ENCODE assay signal across 8 mouse cellular contexts in genomic region chr6:104492490-104493431, GRCm38 (mm10). TPM values are rescaled to one million over a fixed set of nuclear protein-coding genes. Genes with fewer than 3 reads are reported as not detected.
DNase-seq lines count a peak whose midpoint lies in the region; ATAC-seq lines count a peak whose summit lies in the region.

Cntn6 (plus strand) TSS chr6:104492790.

- H3K9me3 ChIP-seq in kidney, embryonic 15.5 days (replicated peaks), result no peaks in the 10 kb centered on the region
- H3K9me3 ChIP-seq in forebrain, embryonic 11.5 days (ENCODE audit: control insufficient read depth, low read length), result no peaks in the 10 kb centered on the region
- H3K9me3 ChIP-seq in neural tube, embryonic 11.5 days (ENCODE audit: control insufficient read depth, low read length), result no peaks in the 10 kb centered on the region

- peak within 1 kb of the TSS; percentile 24 for H3K4me3 ChIP-seq in kidney, embryonic 15.5 days (replicated peaks)
- H3K4me3 ChIP-seq in forebrain, embryonic 11.5 days (ENCODE audit: low read depth, low read length), result peak within 1 kb of the TSS; percentile 6; the same call in 1 of the 2 replicates
- no peak within 1 kb of the TSS for H3K4me3 ChIP-seq in neural tube, embryonic 11.5 days (ENCODE audit: low read depth, low read length)

- H3K4me1 ChIP-seq in kidney, embryonic 15.5 days, result no peaks in the 10 kb centered on the region
- no peaks in the 10 kb centered on the region for H3K4me1 ChIP-seq in forebrain, embryonic 11.5 days (replicated peaks; ENCODE audit: control insufficient read depth, insufficient read depth, low read length)
- peaks cover 2% of the 10 kb centered on the region; the same call in 1 of the 2 replicates for H3K4me1 ChIP-seq in neural tube, embryonic 11.5 days (ENCODE audit: control insufficient read depth, insufficient read depth, low read length)

- DNase-seq in kidney, postnatal 14 days, result no peak
- DNase-seq in forebrain, embryonic 11.5 days (ENCODE audit: low spot score), result peak; percentile 60
- peak; percentile 16 for DNase-seq in layer of hippocampus, adult 9-11 months
- peak; percentile 48 for DNase-seq in neural tube, embryonic 11.5 days (ENCODE audit: low spot score)
- no peak for DNase-seq in ovary, postnatal 10 days (ENCODE audit: low spot score)
- DNase-seq in adrenal gland, postnatal 10 days, result no peak

- H3K36me3 ChIP-seq in kidney, embryonic 15.5 days, result no peaks in the 10 kb centered on the region
- no peaks in the 10 kb centered on the region for H3K36me3 ChIP-seq in forebrain, embryonic 11.5 days (ENCODE audit: control insufficient read depth, insufficient read depth, low read length)
- H3K36me3 ChIP-seq in neural tube, embryonic 11.5 days (ENCODE audit: control insufficient read depth, insufficient read depth, low read length), result no peaks in the 10 kb centered on the region

- no peak within 1 kb of the TSS for H3K27ac ChIP-seq in kidney, embryonic 15.5 days
- peak within 1 kb of the TSS; percentile 18; the same call in 1 of the 2 replicates for H3K27ac ChIP-seq in forebrain, embryonic 11.5 days (ENCODE audit: low read depth, low read length)
- H3K27ac ChIP-seq in neural tube, embryonic 11.5 days (ENCODE audit: low read depth, low read length), result peak within 1 kb of the TSS; percentile 56; the same call in 1 of the 2 replicates

- no peak within 1 kb of the TSS for H3K9ac ChIP-seq in kidney, embryonic 15.5 days
- H3K9ac ChIP-seq in forebrain, embryonic 11.5 days (ENCODE audit: low read length), result peak within 1 kb of the TSS; percentile 37; the same call in 1 of the 2 replicates
- peak within 1 kb of the TSS; percentile 26 for H3K9ac ChIP-seq in neural tube, embryonic 11.5 days (ENCODE audit: low read length)

- no peaks in the 10 kb centered on the region for H3K27me3 ChIP-seq in kidney, embryonic 15.5 days
- H3K27me3 ChIP-seq in forebrain, embryonic 11.5 days (ENCODE audit: control insufficient read depth, insufficient read depth, low read length), result no peaks in the 10 kb centered on the region
- no peaks in the 10 kb centered on the region for H3K27me3 ChIP-seq in neural tube, embryonic 11.5 days (ENCODE audit: control insufficient read depth, insufficient read depth, low read length)

- H3K4me2 ChIP-seq in kidney, embryonic 15.5 days, result peak within 1 kb of the TSS; percentile 47
- peak within 1 kb of the TSS; percentile 42 for H3K4me2 ChIP-seq in forebrain, embryonic 11.5 days (ENCODE audit: low read depth, low read length, severe bottlenecking)
- peak within 1 kb of the TSS; percentile 25 for H3K4me2 ChIP-seq in neural tube, embryonic 11.5 days (ENCODE audit: low read depth)

- WGBS in kidney, embryonic 15.5 days, result 35% methylated on average over 11 of the region's 11 CpGs
- 13% methylated on average over 11 of the region's 11 CpGs for WGBS in forebrain, embryonic 11.5 days
- WGBS in neural tube, embryonic 11.5 days, result 34% methylated on average over 11 of the region's 11 CpGs

- peak; percentile 91 for ATAC-seq in kidney, embryonic 15.5 days (replicated peaks; ENCODE audit: low FRiP score)
- ATAC-seq in forebrain, embryonic 11.5 days (replicated peaks; ENCODE audit: low FRiP score), result peak; percentile 91
- peak; percentile 85 for ATAC-seq in neural tube, embryonic 11.5 days (ENCODE audit: insufficient read depth, low FRiP score, low TSS enrichment)
- no peak for ATAC-seq in erythroblast, adult 5-6 weeks (replicated peaks; ENCODE audit: low FRiP score, poor library complexity, severe bottlenecking)

RNA-seq across cellular contexts. Expression of gene Cntn6, which starts in this region (rescaled TPM):
- polyA plus RNA-seq in kidney, embryonic 15.5 days (2015; fragmentation: Nextera tagmentation; extraction: Ambion mirVana), result 2.4 and 3.2 TPM in 2 replicates
- polyA plus RNA-seq in forebrain, embryonic 11.5 days (2014; fragmentation: Nextera tagmentation; extraction: Ambion mirVana), result 2.1 and 2.5 TPM in 2 replicates
- polyA plus RNA-seq in neural tube, embryonic 11.5 days (2014; fragmentation: Nextera tagmentation; extraction: Ambion mirVana), result 1.0 and 1.5 TPM in 2 replicates
- total RNA-seq in erythroblast, adult 5-6 weeks (2015; ENCODE audit: low replicate concordance), result not detected in 2 replicates
- total RNA-seq in erythroblast, adult 5-6 weeks (2017; ENCODE audit: low replicate concordance), result not detected in 2 replicates
- under 1 TPM in 1 of 2 experiments, not detected in 1; 0.15 TPM for total RNA-seq in adrenal gland, postnatal 10 days (2021)

Comparison
In these comparisons a context has a peak if more than half of its experiments do, and no peak if none do; other contexts are left out.
1. DNase-seq: peak in forebrain, embryonic 11.5 days (single experiment), layer of hippocampus, adult 9-11 months (single experiment) and neural tube, embryonic 11.5 days (single experiment); none in kidney, postnatal 14 days (single experiment), ovary, postnatal 10 days (single experiment) and adrenal gland, postnatal 10 days (single experiment).
2. Peak in every context shown above with its lines, with median percentiles within 50 percentile points of each other: H3K4me2 ChIP-seq.